In genomic region chr5:132195048-132195533, GRCm38 (mm10) we compare ENCODE assay signal across 8 mouse cellular contexts.
DNase-seq lines count a peak whose midpoint lies in the region; ATAC-seq and TF ChIP-seq lines count a peak whose summit lies in the region.

No protein-coding gene starts in this region.

- 18% methylated on average over 6 of the region's 6 CpGs for WGBS in heart, embryonic 12.5 days
- 14% methylated on average over 6 of the region's 6 CpGs for WGBS in kidney, postnatal 0 days
- 36% methylated on average over 6 of the region's 6 CpGs for WGBS in neural tube, embryonic 12.5 days

- peaks cover 33% of the 10 kb centered on the region for H3K4me1 ChIP-seq in heart, embryonic 12.5 days (replicated peaks)
- peaks cover 16% of the 10 kb centered on the region for H3K4me1 ChIP-seq in kidney, postnatal 0 days (replicated peaks; ENCODE audit: insufficient read depth, low read length)
- peaks cover 10% of the 10 kb centered on the region for H3K4me1 ChIP-seq in neural tube, embryonic 12.5 days

- no peak for TF ChIP-seq CTCF in kidney, postnatal 0 days (IDR thresholded peaks at IDR 0.05; ENCODE audit: low read depth)

- H3K36me3 ChIP-seq in heart, embryonic 12.5 days, result no peaks in the 10 kb centered on the region
- H3K36me3 ChIP-seq in kidney, postnatal 0 days (ENCODE audit: insufficient read depth, low read length), result no peaks in the 10 kb centered on the region
- no peaks in the 10 kb centered on the region for H3K36me3 ChIP-seq in neural tube, embryonic 12.5 days

- H3K27ac ChIP-seq in heart, embryonic 12.5 days (ENCODE audit: poor library complexity, severe bottlenecking), result peak overlapping the region; percentile 45
- H3K27ac ChIP-seq in kidney, postnatal 0 days, result peak overlapping the region; percentile 1; the same call in 1 of the 2 replicates
- no peak overlapping the region; the same call in 1 of the 2 replicates for H3K27ac ChIP-seq in neural tube, embryonic 12.5 days

- peak; percentile 26 for DNase-seq in adrenal gland, postnatal 14 days
- DNase-seq in adrenal gland, adult 2 months, result no peak
- DNase-seq in cerebellum, postnatal 36 days, result peak; percentile 35 to 44
- DNase-seq in kidney, postnatal 0 days (ENCODE audit: low spot score), result peak; percentile 39
- DNase-seq in urinary bladder, postnatal 4 days (ENCODE audit: low spot score in 2 of 2), result no peak
- no peak for DNase-seq in ovary, postnatal 36 days (ENCODE audit: low spot score)

- no peaks in the 10 kb centered on the region for H3K27me3 ChIP-seq in heart, embryonic 12.5 days (replicated peaks)
- no peaks in the 10 kb centered on the region for H3K27me3 ChIP-seq in kidney, postnatal 0 days (ENCODE audit: insufficient read depth, low read length)
- no peaks in the 10 kb centered on the region for H3K27me3 ChIP-seq in neural tube, embryonic 12.5 days (replicated peaks)

- no peak overlapping the region for H3K9ac ChIP-seq in heart, embryonic 12.5 days
- H3K9ac ChIP-seq in kidney, postnatal 0 days (ENCODE audit: low read depth, low read length), result no peak overlapping the region
- H3K9ac ChIP-seq in neural tube, embryonic 12.5 days, result no peak overlapping the region

- ATAC-seq in heart, embryonic 12.5 days (ENCODE audit: insufficient number of reproducible peaks, low FRiP score), result peak; percentile 33; the same call in 1 of the 2 replicates
- 0 out of 2 replicates have a peak, but pooled peaks have one; percentile 43 for ATAC-seq in kidney, postnatal 0 days (replicated peaks; ENCODE audit: low FRiP score, low read depth)
- no peak for ATAC-seq in neural tube, embryonic 12.5 days (ENCODE audit: low FRiP score, low read depth)

- peak overlapping the region; percentile 53 for H3K4me2 ChIP-seq in heart, embryonic 12.5 days
- H3K4me2 ChIP-seq in kidney, postnatal 0 days (ENCODE audit: low read length), result peak overlapping the region; percentile 13
- H3K4me2 ChIP-seq in neural tube, embryonic 12.5 days (replicated peaks), result peak overlapping the region; percentile 16

- H3K9me3 ChIP-seq in heart, embryonic 12.5 days (replicated peaks), result no peaks in the 10 kb centered on the region
- no peaks in the 10 kb centered on the region for H3K9me3 ChIP-seq in kidney, postnatal 0 days (replicated peaks; ENCODE audit: low read length)
- no peaks in the 10 kb centered on the region for H3K9me3 ChIP-seq in neural tube, embryonic 12.5 days

- peak overlapping the region; percentile 23 for H3K4me3 ChIP-seq in heart, embryonic 12.5 days
- no peak overlapping the region for H3K4me3 ChIP-seq in kidney, postnatal 0 days (replicated peaks; ENCODE audit: low read depth, low read length)
- H3K4me3 ChIP-seq in neural tube, embryonic 12.5 days, result no peak overlapping the region

Comparison
In these comparisons a context has a peak if more than half of its experiments do, and no peak if none do; other contexts are left out.
1. DNase-seq: peak in adrenal gland, postnatal 14 days (single experiment), cerebellum, postnatal 36 days (2 of 2) and kidney, postnatal 0 days (single experiment); none in adrenal gland, adult 2 months (single experiment), urinary bladder, postnatal 4 days (0 of 2) and ovary, postnatal 36 days (single experiment).
2. Peak in every context shown above with its lines, with median percentiles within 50 percentile points of each other: H3K4me2 ChIP-seq.